Mouse (Mus musculus): Measurements from ENCODE around the gene Tmod2. TPM values are rescaled to one million over a fixed set of nuclear protein-coding genes. Genes with fewer than 3 reads are reported as not detected.

The Tmod2 gene
- total RNA-seq, 2 experiments from 2014 or later, result 382 to 386 TPM

GRCm38 (mm10) chr9:75601510-75601909 is 9.6 kb downstream of the Tmod2 start:
- DNase-seq (ENCODE audit: low spot score in 2 of 2), result no peak

GRCm38 (mm10) chr9:75600166-75600934 is 10.8 kb downstream of the Tmod2 start:
- DNase-seq (ENCODE audit: low spot score in 2 of 2), result peak; percentile 43 to 77

GRCm38 (mm10) chr9:75599191-75599841 is 11.8 kb downstream of the Tmod2 start:
- DNase-seq (ENCODE audit: low spot score in 2 of 2), result peak; percentile 30 to 68

GRCm38 (mm10) chr9:75597596-75597995 is 13.5 kb downstream of the Tmod2 start:
- peak in 1 of 2 experiments; percentile 60 for DNase-seq (ENCODE audit: low spot score in 2 of 2)

- DNase-seq (ENCODE audit: low spot score in 2 of 2), result peak in 1 of 2 experiments; percentile 32
Observed at GRCm38 (mm10) chr9:75597036-75597435, 14.1 kb downstream of the Tmod2 start.

GRCm38 (mm10) chr9:75593481-75593880 is 17.6 kb downstream of the Tmod2 start:
- DNase-seq (ENCODE audit: low spot score in 2 of 2), result peak; percentile 19 to 66

GRCm38 (mm10) chr9:75589850-75590790 is 21.0 kb downstream of the Tmod2 start:
- no peak for DNase-seq (ENCODE audit: low spot score in 2 of 2)

GRCm38 (mm10) chr9:75581694-75582350 is 29.3 kb downstream of the Tmod2 start:
- no peak for DNase-seq (ENCODE audit: low spot score in 2 of 2)

- DNase-seq (ENCODE audit: low spot score in 2 of 2), result no peak
Observed at GRCm38 (mm10) chr9:75579321-75579720, 31.8 kb downstream of the Tmod2 start.

GRCm38 (mm10) chr9:75571036-75571942 is 39.8 kb downstream of the Tmod2 start:
- DNase-seq (ENCODE audit: low spot score in 2 of 2), result no peak

- no peak for DNase-seq (ENCODE audit: low spot score in 2 of 2)
Observed at GRCm38 (mm10) chr9:75568399-75568798, 42.7 kb downstream of the Tmod2 start.

- DNase-seq (ENCODE audit: low spot score in 2 of 2), result no peak
Observed at GRCm38 (mm10) chr9:75564892-75565291, 46.2 kb downstream of the Tmod2 start.

- no peak for DNase-seq (ENCODE audit: low spot score in 2 of 2)
Observed at GRCm38 (mm10) chr9:75563622-75564021, 47.5 kb downstream of the Tmod2 start.

- no peak for DNase-seq (ENCODE audit: low spot score in 2 of 2)
Observed at GRCm38 (mm10) chr9:75563176-75563575, 47.9 kb downstream of the Tmod2 start.

GRCm38 (mm10) chr9:75561040-75561669 is 50.0 kb downstream of the Tmod2 start:
- no peak for DNase-seq (ENCODE audit: low spot score in 2 of 2)

- no peak for DNase-seq (ENCODE audit: low spot score in 2 of 2)
Observed at GRCm38 (mm10) chr9:75560353-75560752, 50.8 kb downstream of the Tmod2 start.

GRCm38 (mm10) chr9:75559512-75560012 is 51.6 kb downstream of the Tmod2 start, which contains the start of gene Tmod3:
TSS of gene Tmod3 (minus strand) at chr9:75559657.
- DNase-seq (ENCODE audit: low spot score in 2 of 2), result peak; percentile 90 to 94

GRCm38 (mm10) chr9:75558812-75559511 is 52.2 kb downstream of the Tmod2 start:
- DNase-seq (ENCODE audit: low spot score in 2 of 2), result no peak

All from layer of hippocampus, adult 18-20 months (tissue).